Mouse (Mus musculus) heart, adult 18-20 months (tissue): ENCODE measurements at regions not wholly inside any gene's neighbourhood (a gene's known extent, or its start where the extent isn't known, plus 50 kb on each side); places are given as distances from the start of the nearest gene placed in this dataset.
"Not testable (repeated sequence)": the region's sequence is repeated elsewhere in the genome, so short reads cannot be mapped to it uniquely, and the experiment has no call there.

Experiments used
- DNase-seq, 2 experiments: peaks; one replicate each; pipeline ENCODE4 v3.0.0; 2021 to 2022; ENCODE audit warnings: mixed read lengths in 1 of 2

- peak in 1 of 2 experiments; percentile 9 for DNase-seq
Observed at GRCm38 (mm10) chr17:42956588-42956987, 59.8 kb upstream of the Tnfrsf21 start.

GRCm38 (mm10) chr17:42954722-42955121 is 61.6 kb upstream of the Tnfrsf21 start:
- DNase-seq, result no peak

DNA sequence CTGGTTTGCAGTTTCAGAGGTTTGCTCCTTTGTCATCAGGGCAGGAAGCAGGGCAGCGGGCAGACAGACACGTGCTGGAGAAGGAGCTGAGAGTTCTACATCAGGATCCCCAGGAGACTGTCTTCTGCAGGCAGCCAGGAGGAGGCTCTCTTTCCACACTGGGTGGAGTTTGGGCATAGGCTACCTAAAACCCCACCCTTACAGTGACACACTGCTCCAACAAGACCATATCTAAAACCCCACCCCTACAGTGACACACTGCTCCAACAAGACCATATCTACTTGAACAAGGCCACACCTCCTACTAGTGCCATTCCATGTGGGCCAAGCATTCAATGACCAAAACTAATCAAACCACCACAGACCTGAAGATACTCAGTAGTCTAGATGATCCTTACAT is 68.0 kb upstream of the Cd2ap start:
- no peak for DNase-seq

- DNase-seq, result peak; percentile 84 to 86
Observed at GRCm38 (mm10) chr17:42943272-42943696, 66.8 kb upstream of the Cd2ap start.

DNA sequence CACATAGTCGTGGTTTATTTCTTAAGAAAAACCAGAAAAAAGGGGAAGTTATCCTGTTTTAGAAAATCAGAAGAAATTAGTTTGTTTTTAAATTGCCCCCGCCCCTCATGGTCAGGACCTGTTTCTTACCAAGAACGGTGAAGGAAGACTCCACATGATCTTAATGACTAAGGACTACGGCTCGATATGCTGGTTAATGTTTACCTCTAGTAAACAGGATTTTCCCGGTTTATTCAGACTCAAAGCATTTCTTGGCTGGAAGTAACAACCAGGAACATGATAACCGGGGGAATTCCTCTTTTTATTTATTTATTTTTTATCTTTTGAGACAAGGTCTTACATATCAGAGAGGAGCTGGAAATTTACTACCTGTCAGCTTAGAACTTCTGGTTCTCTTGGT is 63.0 kb upstream of the Cd2ap start:
- no peak for DNase-seq

GRCm38 (mm10) chr17:42938579-42938978 is 62.1 kb upstream of the Cd2ap start:
- peak in 1 of 2 experiments; percentile 12 for DNase-seq

DNA sequence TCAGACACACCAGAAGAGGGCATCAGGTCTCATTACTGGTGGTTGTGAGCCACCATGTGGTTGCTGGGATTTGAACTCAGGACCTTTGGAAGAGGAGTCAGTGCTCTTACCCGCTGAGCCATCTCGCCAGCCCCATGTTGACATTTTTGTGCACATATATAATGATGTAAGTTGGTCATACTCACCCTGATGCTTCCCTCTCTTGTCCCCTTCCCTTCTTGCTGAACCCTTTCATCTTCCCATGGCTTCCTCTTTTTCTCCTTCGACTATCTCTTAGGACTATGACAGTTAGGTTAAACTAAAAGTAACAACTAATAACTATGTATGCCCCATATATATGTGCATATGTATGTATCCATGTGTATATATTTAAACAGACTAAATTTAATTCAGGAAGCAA is 61.0 kb upstream of the Cd2ap start:
- DNase-seq, result not testable (repeated sequence)

GRCm38 (mm10) chr17:42934068-42934467 is 57.6 kb upstream of the Cd2ap start:
- DNase-seq, result no peak

DNA sequence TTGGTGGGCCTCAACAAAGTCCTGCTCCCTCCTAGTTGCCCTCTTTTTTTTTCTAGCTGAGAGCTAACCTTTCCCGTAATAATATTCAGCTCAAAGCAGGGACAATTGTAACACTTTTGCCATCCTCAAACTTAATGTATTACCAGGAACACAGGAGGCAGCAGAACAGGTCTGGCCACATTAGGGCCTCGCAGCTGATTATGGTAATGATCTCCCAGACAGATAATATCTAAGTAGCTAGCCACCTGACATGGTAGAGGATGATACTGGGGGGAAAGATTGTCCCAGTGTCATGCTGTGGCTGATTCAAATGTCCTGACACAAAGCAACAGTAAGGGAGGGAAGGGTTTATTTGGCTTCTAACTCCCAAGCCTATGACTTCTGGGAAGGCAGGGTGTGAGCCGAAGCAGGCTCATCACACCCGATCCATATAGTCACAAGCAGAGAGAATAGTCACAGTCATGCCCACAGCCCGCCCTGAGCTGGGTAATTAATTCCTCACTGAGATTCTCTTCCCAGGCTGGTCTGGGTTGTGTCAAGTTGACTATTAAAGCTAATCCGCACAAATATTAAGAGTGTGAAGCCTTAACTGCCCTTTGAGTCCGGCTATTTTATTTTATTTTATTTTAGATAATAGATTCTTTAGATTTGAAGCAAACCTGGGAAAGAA is 57.0 kb upstream of the Cd2ap start:
- DNase-seq, result no peak

GRCm38 (mm10) chr17:42927320-42927719 is 50.9 kb upstream of the Cd2ap start:
- DNase-seq, result peak; percentile 32 to 42
